Mouse (Mus musculus) liver, embryonic 16.5 days (tissue): ENCODE measurements around the gene Cyb5r3. TPM values are rescaled to one million over a fixed set of nuclear protein-coding genes. Genes with fewer than 3 reads are reported as not detected.

ENCODE experiments used
- ATAC-seq: fragments of 200-750 bp; cut with Nextera tagmentation; 2 replicates; pipeline ENCODE4 v1.8.0; 2017; ENCODE audit warnings: low read depth, mild to moderate bottlenecking, moderate number of reproducible peaks, moderate library complexity
- H3K27ac ChIP-seq: fragments of 300-500 bp; sonication (generic); 2 replicates; pipeline ENCODE4 v1.5.1; 2014; ENCODE audit warnings: mild to moderate bottlenecking, low read length
- H3K27me3 ChIP-seq: fragments of 300-500 bp; sonication (generic); 2 replicates; pipeline ENCODE4 v1.6.1; 2014; ENCODE audit warnings: low read depth, low read length, mixed read lengths; ENCODE audit not compliant: control insufficient read depth, insufficient read depth
- H3K36me3 ChIP-seq: fragments of 300-500 bp; sonication (generic); 2 replicates; pipeline ENCODE4 v1.6.1; 2014; ENCODE audit warnings: mild to moderate bottlenecking; ENCODE audit not compliant: control insufficient read depth, insufficient read depth
- H3K4me1 ChIP-seq: fragments of 300-500 bp; sonication (generic); 2 replicates; pipeline ENCODE4 v1.6.1; 2014; ENCODE audit warnings: low read depth, low read length, mixed read lengths; ENCODE audit not compliant: control insufficient read depth
- H3K4me2 ChIP-seq: fragments of 300-500 bp; sonication (generic); 2 replicates; pipeline ENCODE4 v1.6.1; 2014; ENCODE audit warnings: low read depth, low read length, mixed read lengths
- H3K4me3 ChIP-seq: fragments of 300-500 bp; sonication (generic); 2 replicates; pipeline ENCODE4 v1.5.1; 2014; ENCODE audit warnings: low read depth, mild to moderate bottlenecking, low read length
- H3K9ac ChIP-seq: fragments of 300-500 bp; sonication (generic); 2 replicates; pipeline ENCODE4 v1.6.1; 2014; ENCODE audit warnings: low read depth, low read length
- H3K9me3 ChIP-seq: fragments of 300-500 bp; sonication (generic); replicated peaks from 2 replicates; pipeline ENCODE4 v1.6.1; 2016; ENCODE audit warnings: low read length; ENCODE audit not compliant: control insufficient read depth
- WGBS: fragments of 180-500 bp; shearing (Covaris S2); extraction: QIAGEN DNeasy Blood & Tissue Kit; methylation state at CpG from one replicate; pipeline ENCODE4 v1.1.7; 2014; ENCODE audit not compliant: insufficient replicate concordance; 5-methylcytosine and 5-hydroxymethylcytosine counted together
- polyA plus RNA-seq: library from polyadenylated mRNA; unstranded; fragments of >200 nt; fragmentation: Nextera tagmentation; extraction: Ambion mirVana; gene quantifications from 2 replicates; pipeline ENCODE4 v1.2.1, GENCODE M21; 2015

Cyb5r3 gene
- polyA plus RNA-seq, 1 experiment from 2014 or later: 171 TPM

GRCm38 (mm10) chr15:83202412-83202811, 30.0 kb upstream of the Cyb5r3 start:
- Histone ChIP-seq H3K9me3 (no peaks in the 10 kb centered on the region), H3K4me1 (no peaks in the 10 kb centered on the region), H3K4me3 (no peak overlapping the region), H3K36me3 (no peaks in the 10 kb centered on the region), H3K9ac (no peak overlapping the region), H3K27ac (no peak overlapping the region), H3K27me3 (no peaks in the 10 kb centered on the region), H3K4me2 (no peak overlapping the region)
- 67% methylated on average over 4 of the region's 4 CpGs for WGBS
- ATAC-seq: no peak

DNA sequence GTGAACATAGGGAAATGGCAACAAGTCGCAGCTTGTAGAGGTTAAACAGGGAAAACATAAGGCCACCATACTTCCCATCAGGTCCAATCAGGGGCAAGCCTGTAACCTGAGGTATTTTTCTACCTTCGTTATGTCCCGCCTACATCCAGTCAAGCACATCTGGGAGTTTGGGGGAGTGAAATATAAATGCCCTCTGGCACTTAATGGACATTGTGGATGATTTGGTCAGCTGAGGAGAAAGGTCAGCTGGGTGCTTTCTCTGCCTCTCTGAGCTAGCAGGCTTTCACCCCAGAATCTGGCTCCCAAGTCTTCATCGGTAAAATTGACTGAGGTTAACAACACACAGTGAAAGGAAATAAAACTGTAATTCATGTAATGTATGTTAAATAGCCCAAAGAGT, 21.0 kb upstream of the Cyb5r3 start:
- Histone ChIP-seq H3K9ac (no peak overlapping the region), H3K27ac (no peak overlapping the region), H3K27me3 (no peaks in the 10 kb centered on the region), H3K4me1 (no peaks in the 10 kb centered on the region), H3K4me2 (no peak overlapping the region), H3K36me3 (no peaks in the 10 kb centered on the region), H3K9me3 (no peaks in the 10 kb centered on the region), H3K4me3 (no peak overlapping the region)
- 82% methylated on average over 4 of the region's 4 CpGs for WGBS
- no peak for ATAC-seq

DNA sequence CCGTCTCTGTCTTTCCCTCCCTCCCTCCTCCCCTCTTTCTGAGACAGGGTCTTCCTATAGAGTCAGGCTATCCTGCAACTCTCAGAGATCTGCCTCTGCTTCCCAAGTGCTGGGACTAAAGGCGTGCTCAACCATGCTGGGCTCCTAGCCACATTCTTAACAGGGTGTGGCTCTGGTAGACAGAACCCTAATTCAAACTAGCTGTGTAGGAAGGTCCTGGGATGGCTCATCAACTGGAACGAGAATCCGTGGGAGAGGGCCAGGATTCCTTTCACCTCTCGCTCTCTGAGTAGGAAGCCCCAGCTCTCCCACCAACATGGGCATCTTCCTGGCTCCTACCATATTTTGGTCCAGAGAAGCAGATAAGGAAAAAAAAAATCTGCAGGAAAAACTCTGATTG, 10.0 kb upstream of the Cyb5r3 start:
- Histone ChIP-seq H3K4me1 (peaks cover 14% of the 10 kb centered on the region), H3K27ac (no peak overlapping the region), H3K27me3 (no peaks in the 10 kb centered on the region), H3K36me3 (no peaks in the 10 kb centered on the region), H3K4me3 (no peak overlapping the region), H3K9me3 (no peaks in the 10 kb centered on the region), H3K9ac (no peak overlapping the region), H3K4me2 (no peak overlapping the region)
- ATAC-seq: no peak
- 52% methylated on average over 5 of the region's 5 CpGs for whole genome bisulfite sequencing

- no peak overlapping the region for H3K4me2 ChIP-seq
- peak; percentile 41; the same call in 1 of the 2 replicates for ATAC-seq
- no peak overlapping the region for H3K27ac ChIP-seq
- H3K9ac ChIP-seq: no peak overlapping the region
- peaks cover 14% of the 10 kb centered on the region for H3K4me1 ChIP-seq
- H3K4me3 ChIP-seq: no peak overlapping the region
- H3K36me3 ChIP-seq: no peaks in the 10 kb centered on the region
- 29% methylated on average over 4 of the region's 4 CpGs for WGBS
- H3K9me3 ChIP-seq: no peaks in the 10 kb centered on the region
- no peaks in the 10 kb centered on the region for H3K27me3 ChIP-seq
Measured at GRCm38 (mm10) chr15:83181800-83182330, 9.5 kb upstream of the Cyb5r3 start.

DNA sequence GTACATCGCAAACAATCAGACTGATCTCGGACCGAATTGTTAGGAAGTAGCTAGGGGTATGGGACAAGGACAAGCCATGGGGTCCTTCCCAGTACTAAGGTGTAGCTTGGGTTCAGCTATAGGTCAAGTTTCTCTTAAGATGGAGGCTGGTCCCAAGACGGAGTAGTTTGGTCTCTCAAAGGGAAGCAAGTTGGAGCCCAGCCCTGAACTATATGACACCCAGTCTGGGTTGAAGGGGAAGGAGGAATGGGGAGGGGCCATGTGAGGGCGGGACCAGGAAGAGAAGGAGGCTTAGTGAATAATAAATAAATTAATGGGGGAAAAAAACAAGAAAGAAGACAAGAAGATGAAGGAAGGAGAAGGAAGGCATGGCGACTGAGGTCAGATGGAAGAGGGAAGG, 7.6 kb upstream of the Cyb5r3 start:
- Histone ChIP-seq H3K27me3 (no peaks in the 10 kb centered on the region), H3K9me3 (no peaks in the 10 kb centered on the region), H3K27ac (no peak overlapping the region), H3K4me2 (no peak overlapping the region), H3K9ac (no peak overlapping the region), H3K4me1 (peaks cover 14% of the 10 kb centered on the region), H3K36me3 (no peaks in the 10 kb centered on the region), H3K4me3 (no peak overlapping the region)
- ATAC-seq: no peak
- WGBS: 65% methylated on average over 6 of the region's 6 CpGs

DNA sequence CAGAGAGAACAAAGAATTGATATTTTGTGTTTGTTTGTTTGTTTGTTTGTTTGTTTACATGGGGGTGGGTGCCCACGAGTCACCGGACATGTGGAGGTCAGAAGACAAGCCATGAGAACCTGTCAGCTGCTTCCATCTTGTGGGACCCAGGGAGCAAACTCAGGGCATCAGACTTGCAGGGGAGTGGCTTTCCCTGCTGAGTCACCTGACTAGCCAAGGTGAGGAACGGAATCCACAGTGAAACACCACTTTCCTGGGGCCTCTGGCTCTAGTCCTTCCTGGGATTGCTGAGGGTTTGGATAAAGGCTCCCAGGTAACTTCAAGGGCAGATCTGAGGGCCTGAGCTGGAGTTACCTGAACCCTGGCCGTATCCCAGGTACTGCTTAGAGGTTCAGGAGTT, 4.3 kb upstream of the Cyb5r3 start:
- 61% methylated on average over 4 of the region's 4 CpGs for WGBS
- H3K4me1 ChIP-seq: peaks cover 22% of the 10 kb centered on the region
- no peaks in the 10 kb centered on the region for H3K9me3 ChIP-seq
- no peaks in the 10 kb centered on the region for H3K36me3 ChIP-seq
- no peak overlapping the region for H3K4me3 ChIP-seq
- H3K27ac ChIP-seq: no peak overlapping the region
- no peak overlapping the region for H3K9ac ChIP-seq
- no peak overlapping the region for H3K4me2 ChIP-seq
- no peaks in the 10 kb centered on the region for H3K27me3 ChIP-seq
- ATAC-seq: no peak

- H3K36me3 ChIP-seq: no peaks in the 10 kb centered on the region
- no peaks in the 10 kb centered on the region for H3K9me3 ChIP-seq
- peaks cover 35% of the 10 kb centered on the region for H3K4me1 ChIP-seq
- no peak overlapping the region for H3K4me2 ChIP-seq
- no peak for ATAC-seq
- H3K4me3 ChIP-seq: no peak overlapping the region
- no peak overlapping the region for H3K9ac ChIP-seq
- WGBS: 82% methylated on average over 14 of the region's 14 CpGs
- no peak overlapping the region for H3K27ac ChIP-seq
- no peaks in the 10 kb centered on the region for H3K27me3 ChIP-seq
Measured at GRCm38 (mm10) chr15:83173914-83174884, 1.8 kb upstream of the Cyb5r3 start.

DNA sequence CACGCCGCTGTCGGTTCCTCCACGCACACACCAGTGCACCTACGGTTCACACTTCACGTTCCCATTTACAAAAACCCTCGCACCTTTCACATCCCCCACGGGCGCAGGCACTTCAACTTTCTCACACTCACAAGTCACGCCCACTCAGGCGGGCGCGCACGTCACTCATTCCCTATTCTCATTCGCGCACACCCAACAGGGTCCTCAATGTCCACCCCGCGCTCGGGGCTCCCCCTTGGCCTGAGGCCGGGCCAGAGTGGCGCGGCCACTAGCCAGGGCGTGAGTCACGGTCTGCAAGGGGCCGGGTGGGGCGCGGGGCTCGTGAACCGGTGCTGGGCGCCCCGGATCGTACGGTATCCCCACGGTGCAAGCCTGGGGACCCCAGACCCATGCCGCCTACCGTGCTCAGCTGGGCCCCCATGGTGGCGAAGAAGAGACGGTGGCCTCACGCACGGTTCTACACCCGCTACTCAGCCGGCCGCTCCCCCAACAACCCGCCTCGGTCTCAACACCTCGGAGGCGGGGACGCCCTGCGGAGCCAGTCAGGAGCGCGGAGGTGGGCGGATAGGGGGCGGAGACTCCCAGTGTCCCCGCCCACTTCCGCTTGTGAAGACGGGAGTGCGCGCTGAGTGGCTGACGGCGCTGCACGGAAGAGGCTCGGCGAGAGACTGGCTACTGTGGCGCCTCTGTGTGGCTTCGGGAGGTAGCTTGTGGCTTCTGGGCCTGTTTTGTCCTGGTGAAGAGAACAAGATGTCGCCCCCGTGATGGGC, 495 bp downstream of the Cyb5r3 start:
- Histone ChIP-seq H3K36me3 (no peaks in the 10 kb centered on the region), H3K4me2 (peak overlapping the region; percentile 91), H3K9me3 (no peaks in the 10 kb centered on the region), H3K4me1 (peaks cover 58% of the 10 kb centered on the region), H3K9ac (peak overlapping the region; percentile 98), H3K27ac (peak overlapping the region; percentile 95), H3K4me3 (peak overlapping the region; percentile 98), H3K27me3 (no peaks in the 10 kb centered on the region)
- under 1% methylated on average over 67 of the region's 67 CpGs for WGBS
- peak; percentile 84 for ATAC-seq
